Mouse (Mus musculus) v-Abl transformed pro-B cells (cell line): ENCODE results near the gene Dnajc6.

ENCODE experiments used
- in situ Hi-C, 2 experiments: fragments of 400-800 bp; cut with MboI; formaldehyde crosslinking; loops; one replicate each; pipeline ENCODE4 v1.15.1; 2025; ENCODE audit not compliant: unreplicated experiment in 2 of 2

Gene Dnajc6

DNA sequence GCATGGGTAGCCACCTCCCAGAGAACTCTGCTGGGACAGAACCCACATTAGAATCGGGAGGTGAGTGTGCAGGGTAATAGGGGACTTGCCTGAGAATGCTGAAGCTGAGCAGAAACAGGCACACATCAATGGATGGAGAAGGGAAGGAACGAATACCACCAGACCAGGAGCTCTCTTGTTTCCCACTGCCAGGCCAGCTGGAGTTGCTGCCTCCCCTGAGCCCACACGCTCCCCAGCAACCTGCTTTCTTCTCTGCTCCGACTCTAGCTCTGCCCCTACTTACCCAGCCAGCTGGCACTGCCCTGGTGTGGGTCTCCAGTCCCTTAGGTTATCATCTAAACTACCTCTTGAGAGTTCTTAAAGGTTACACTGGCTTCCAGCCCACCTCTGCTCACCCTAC is 63.7 kb downstream of the Dnajc6 start:
- in situ Hi-C loops, result no loop called here

DNA sequence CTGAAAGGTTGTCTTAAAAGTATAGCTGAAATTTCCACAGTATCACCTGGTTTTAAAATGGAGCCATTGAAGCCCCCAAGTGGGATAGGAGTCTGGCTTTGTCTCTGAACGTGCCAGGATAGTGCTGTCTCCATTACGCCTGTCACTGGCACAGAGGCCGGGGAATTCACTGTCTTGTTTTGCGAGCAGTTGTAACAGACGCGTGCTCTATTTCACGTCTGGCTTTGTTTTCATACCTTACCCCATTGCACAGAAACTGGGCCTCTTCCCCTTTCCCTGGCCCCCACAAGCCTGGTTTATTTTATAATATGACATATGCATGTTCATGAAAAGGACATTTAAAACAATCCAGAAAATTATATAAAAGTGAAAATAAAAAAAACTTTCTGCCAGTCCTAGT is 66.4 kb downstream of the Dnajc6 start:
- in situ Hi-C loops, result no loop called here

GRCm38 (mm10) chr4:101563607-101564006 is 67.2 kb downstream of the Dnajc6 start:
- in situ Hi-C loops, result no loop called here

DNA sequence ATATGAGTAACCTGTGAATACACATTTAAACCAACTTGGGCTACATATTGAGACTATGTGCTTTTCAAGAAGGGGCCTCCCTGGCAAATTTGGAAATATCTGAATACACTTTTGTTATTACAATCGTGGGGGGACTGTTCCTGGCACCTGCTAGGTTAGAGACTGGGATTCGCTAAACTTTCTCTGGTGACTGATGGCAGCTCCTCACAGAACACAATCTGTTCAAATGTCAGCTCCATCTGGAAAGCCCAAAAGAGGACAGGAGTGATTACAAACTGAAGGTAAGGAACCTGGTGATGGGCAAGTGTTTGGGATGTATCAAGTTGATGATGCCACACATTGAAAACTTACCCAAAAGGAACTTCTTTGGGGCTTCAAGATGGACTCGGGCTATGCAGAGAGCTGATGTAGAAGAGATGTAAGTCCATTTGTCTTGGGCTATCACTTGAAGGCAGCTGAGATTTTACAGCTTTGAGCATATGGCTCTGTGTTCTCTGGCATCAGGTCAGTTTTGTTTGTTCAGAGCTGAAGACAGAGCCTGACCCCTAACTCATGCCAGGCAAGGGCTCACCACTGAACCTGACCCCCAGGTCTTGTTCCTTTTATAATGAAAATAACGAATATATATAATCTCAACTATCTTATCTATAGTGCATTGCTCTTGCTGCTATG is 68.4 kb downstream of the Dnajc6 start:
- in situ Hi-C loops, result no loop called here

DNA sequence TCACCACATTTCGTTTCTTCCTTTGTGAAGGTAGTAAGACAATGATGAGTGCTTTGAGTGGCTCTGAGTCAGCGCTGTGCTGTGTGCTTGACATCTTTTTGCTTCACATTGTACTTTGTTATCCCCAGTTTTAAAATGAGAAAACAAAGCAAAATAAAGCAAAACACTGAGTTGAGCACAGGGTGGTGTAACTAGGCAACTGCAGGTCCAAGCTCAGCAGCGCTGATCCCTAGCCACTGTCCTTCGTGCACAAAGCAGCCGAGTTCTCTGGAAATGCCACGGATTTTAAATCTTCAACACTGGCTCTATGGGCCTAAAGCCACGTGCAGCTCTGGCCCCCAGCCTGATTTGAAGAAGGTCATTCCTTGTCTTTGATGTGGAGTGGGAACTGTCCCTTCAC is 72.6 kb downstream of the Dnajc6 start:
- in situ Hi-C loops, result no loop called here

GRCm38 (mm10) chr4:101572142-101572541 is 75.7 kb downstream of the Dnajc6 start:
- in situ Hi-C loops, result no loop called here

GRCm38 (mm10) chr4:101575307-101575706 is 78.9 kb downstream of the Dnajc6 start:
- in situ Hi-C loops, result no loop called here

GRCm38 (mm10) chr4:101578720-101579119 is 82.3 kb downstream of the Dnajc6 start:
- in situ Hi-C loops, result no loop called here

GRCm38 (mm10) chr4:101579517-101579916 is 83.1 kb downstream of the Dnajc6 start:
- in situ Hi-C loops, result no loop called here

DNA sequence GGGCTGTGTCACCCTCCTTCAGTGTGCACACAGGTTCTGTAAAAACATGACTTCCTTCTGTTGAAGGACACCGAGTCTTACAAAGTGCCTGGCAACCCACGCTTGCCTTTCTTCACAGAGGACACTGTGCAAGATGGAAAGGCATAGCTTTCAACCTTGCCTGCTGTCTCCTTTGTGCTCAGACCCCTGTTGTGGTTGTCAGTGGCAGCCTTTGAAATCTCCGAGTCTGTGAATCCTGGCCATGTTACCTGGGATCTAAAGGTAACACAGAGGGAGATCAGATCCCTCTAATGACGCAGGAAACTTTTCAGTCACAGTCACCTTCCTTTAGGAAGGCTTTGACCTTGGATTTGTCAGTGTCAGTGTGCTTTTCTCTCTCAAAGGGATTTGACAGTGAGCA is 84.7 kb downstream of the Dnajc6 start:
- in situ Hi-C loops, result no loop called here

GRCm38 (mm10) chr4:101582882-101583281 is 86.4 kb downstream of the Dnajc6 start:
- in situ Hi-C loops, result no loop called here

DNA sequence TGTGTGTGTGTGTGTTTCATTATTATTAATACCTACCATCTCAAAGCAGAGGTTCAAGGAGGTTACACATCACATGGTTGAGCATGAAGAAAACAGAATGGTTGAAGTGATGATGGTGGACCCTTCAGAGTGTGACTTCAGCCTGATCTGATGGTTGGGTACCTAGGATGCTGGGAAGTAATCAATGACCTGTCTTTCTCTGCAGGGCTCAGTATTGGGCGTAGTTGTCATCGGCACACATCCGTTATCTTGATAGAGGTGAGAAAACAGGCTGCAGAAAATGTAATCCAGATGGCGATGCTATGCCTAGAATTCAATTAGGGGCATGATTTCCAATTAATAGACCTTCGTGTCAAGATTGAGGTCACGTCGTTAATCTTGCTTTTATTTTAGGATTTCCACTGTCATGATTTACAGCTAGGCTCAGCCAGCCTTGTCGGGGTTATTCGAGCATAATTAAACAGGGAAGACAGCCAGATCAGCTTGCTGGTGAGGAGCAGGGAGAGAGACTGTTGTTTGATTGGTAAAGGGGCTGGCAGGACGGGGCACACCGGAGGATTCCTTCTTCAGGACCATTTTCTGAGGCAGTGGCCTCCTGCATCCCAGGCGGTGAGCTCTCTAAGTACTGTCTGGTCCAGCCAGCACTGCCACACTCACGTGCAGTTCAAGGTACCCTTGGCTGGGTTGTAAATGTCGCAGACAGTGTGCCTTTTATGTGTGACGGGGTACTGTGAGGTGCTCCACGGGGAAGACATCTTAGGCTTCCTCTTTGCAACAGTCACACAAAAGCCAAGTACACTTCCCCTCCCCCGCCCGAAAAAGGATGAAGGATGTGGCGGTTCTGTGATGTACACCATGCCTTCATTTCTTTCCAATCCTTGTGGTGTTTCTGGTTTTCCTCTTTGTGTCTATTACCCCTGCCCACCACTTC is 88.3 kb downstream of the Dnajc6 start:
- in situ Hi-C loops, result no loop called here

GRCm38 (mm10) chr4:101585455-101586184 is 89.2 kb downstream of the Dnajc6 start:
- in situ Hi-C loops, result no loop called here

DNA sequence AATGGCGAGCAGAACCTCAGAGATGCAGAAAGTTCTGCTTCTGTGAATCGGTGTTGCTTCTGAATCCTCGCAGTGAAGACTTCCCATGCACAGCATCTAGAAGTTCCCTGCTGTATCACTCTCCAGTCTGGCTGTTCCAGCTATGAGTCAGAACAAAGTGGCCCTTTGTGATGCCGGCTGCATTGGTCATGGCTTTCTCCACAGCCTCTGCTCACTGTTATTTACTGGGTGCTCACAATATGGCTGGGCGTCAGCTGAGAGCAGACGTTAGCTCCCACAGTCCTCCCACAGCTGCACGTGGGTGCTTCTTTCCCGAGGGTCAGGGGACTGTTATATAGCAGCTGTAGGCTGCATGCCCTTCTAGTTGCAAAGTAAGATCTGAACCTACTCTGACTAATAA is 92.5 kb downstream of the Dnajc6 start:
- in situ Hi-C loops, result no loop called here

GRCm38 (mm10) chr4:101589771-101590170 is 93.3 kb downstream of the Dnajc6 start:
- in situ Hi-C loops, result no loop called here

- in situ Hi-C loops, result no loop called here
Observed at GRCm38 (mm10) chr4:101591400-101591799, 95.0 kb downstream of the Dnajc6 start.

DNA sequence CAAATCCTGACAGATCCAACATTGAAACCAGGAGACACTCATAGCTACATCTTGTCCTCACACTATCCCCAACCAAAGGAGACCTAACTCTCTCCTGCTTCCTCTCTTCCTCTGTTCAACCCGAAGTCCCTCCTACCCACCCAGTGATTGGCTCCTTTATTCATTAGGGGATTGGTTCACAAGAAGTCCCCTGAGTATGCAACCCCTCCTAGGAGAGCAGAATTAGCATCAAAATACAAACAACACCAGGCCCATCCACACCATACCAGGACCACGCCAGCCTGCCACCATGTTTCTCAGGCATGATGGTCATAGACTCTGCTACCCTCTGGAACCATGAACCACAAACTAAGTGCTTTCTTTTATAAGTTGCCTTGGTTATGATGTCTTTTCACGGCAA is 96.0 kb downstream of the Dnajc6 start:
- in situ Hi-C loops, result no loop called here

GRCm38 (mm10) chr4:101601758-101602157 is 105.3 kb downstream of the Dnajc6 start:
- in situ Hi-C loops, result no loop called here

DNA sequence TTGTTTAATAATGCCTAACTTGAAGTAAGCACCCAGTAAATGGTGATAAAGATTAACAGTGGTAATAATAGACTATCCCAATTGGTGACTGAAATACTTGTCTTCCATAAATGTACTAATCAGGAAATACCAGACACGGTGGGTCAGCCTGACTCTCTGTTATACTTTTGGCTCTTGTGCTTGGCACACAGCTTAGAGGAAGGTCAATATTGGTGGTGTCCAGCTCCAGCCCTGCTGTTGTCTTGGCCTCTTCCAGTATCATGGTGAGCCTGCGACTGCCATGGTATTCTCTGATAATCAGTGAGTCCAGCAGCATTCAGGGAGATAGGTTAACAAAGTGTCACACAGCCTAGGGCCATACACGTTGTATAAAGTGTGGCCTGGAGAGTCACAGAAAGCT is 107.2 kb downstream of the Dnajc6 start:
- in situ Hi-C loops, result no loop called here

- in situ Hi-C loops, result no loop called here
Observed at GRCm38 (mm10) chr4:101616520-101616919, 120.1 kb downstream of the Dnajc6 start.

GRCm38 (mm10) chr4:101617742-101618141 is 121.3 kb downstream of the Dnajc6 start:
- in situ Hi-C loops, result no loop called here
